Mouse (Mus musculus) urinary bladder, postnatal 4 days (tissue): ENCODE data around the gene Ppp1r13b.

Experiments
- DNase-seq, 2 experiments: peaks; one replicate each; pipeline ENCODE4 v3.0.0; 2021 to 2022; ENCODE audit warnings: low spot score in 2 of 2

The Ppp1r13b gene

GRCm38 (mm10) chr12:111882022-111882421 lies 25.9 kb downstream of the Ppp1r13b start:
- DNase-seq = no peak

- peak; percentile 51 to 89 for DNase-seq
Measured at GRCm38 (mm10) chr12:111878213-111878612, 29.7 kb downstream of the Ppp1r13b start.

GRCm38 (mm10) chr12:111875499-111875898 lies 32.4 kb downstream of the Ppp1r13b start:
- no peak for DNase-seq

- no peak for DNase-seq
Measured at GRCm38 (mm10) chr12:111874601-111875140, 33.2 kb downstream of the Ppp1r13b start.

GRCm38 (mm10) chr12:111872079-111872478 lies 35.8 kb downstream of the Ppp1r13b start:
- no peak for DNase-seq

- no peak for DNase-seq
Measured at GRCm38 (mm10) chr12:111870811-111871210, 37.1 kb downstream of the Ppp1r13b start.

GRCm38 (mm10) chr12:111869806-111870205 lies 38.1 kb downstream of the Ppp1r13b start:
- no peak for DNase-seq

- DNase-seq = no peak
Measured at GRCm38 (mm10) chr12:111864206-111864824, 43.6 kb downstream of the Ppp1r13b start.

- DNase-seq = no peak
Measured at GRCm38 (mm10) chr12:111855448-111855847, 52.5 kb downstream of the Ppp1r13b start.

- no peak for DNase-seq
Measured at GRCm38 (mm10) chr12:111853546-111853945, 54.4 kb downstream of the Ppp1r13b start.

- DNase-seq = peak in 1 of 2 experiments; percentile 37
Measured at GRCm38 (mm10) chr12:111853011-111853436, 54.9 kb downstream of the Ppp1r13b start.

- no peak for DNase-seq
Measured at GRCm38 (mm10) chr12:111851745-111852144, 56.2 kb downstream of the Ppp1r13b start.

GRCm38 (mm10) chr12:111851235-111851634 lies 56.7 kb downstream of the Ppp1r13b start:
- DNase-seq = no peak

- DNase-seq = no peak
Measured at GRCm38 (mm10) chr12:111848300-111848798, 59.6 kb downstream of the Ppp1r13b start.

GRCm38 (mm10) chr12:111846815-111847214 lies 61.1 kb downstream of the Ppp1r13b start:
- no peak for DNase-seq

- DNase-seq = no peak
Measured at GRCm38 (mm10) chr12:111845953-111846352, 62.0 kb downstream of the Ppp1r13b start.

- DNase-seq = no peak
Measured at GRCm38 (mm10) chr12:111843470-111843869, 64.4 kb downstream of the Ppp1r13b start.

- DNase-seq = no peak
Measured at GRCm38 (mm10) chr12:111842565-111843433, 65.1 kb downstream of the Ppp1r13b start.

GRCm38 (mm10) chr12:111833457-111833856 lies 74.5 kb downstream of the Ppp1r13b start:
- no peak for DNase-seq

- DNase-seq = no peak
Measured at GRCm38 (mm10) chr12:111832643-111833042, 75.3 kb downstream of the Ppp1r13b start.

- no peak for DNase-seq
Measured at GRCm38 (mm10) chr12:111830375-111830774, 77.5 kb downstream of the Ppp1r13b start.

GRCm38 (mm10) chr12:111829954-111830353 lies 78.0 kb downstream of the Ppp1r13b start:
- DNase-seq = no peak
